Mouse (Mus musculus) testis, adult 2 months (tissue): ENCODE results near the gene Atf7ip2.
"Not testable (repeated sequence)": the region's sequence is repeated elsewhere in the genome, so short reads cannot be mapped to it uniquely, and the experiment has no call there.

Experiments
- CTCF ChIP-seq: fragments of 200-500 bp; IDR thresholded peaks from 2 replicates; pipeline ENCODE4 v1.5.1; 2012; ENCODE audit warnings: low read depth, mild to moderate bottlenecking, inconsistent platforms, low read length, moderate library complexity; ENCODE audit not compliant: control insufficient read depth, insufficient read depth, insufficient replicate concordance
- POLR2A ChIP-seq: fragments of 200-500 bp; IDR thresholded peaks from 2 replicates; pipeline ENCODE4 v1.6.1; 2012; ENCODE audit warnings: low read depth, mild to moderate bottlenecking, inconsistent platforms, low read length, moderate library complexity; ENCODE audit not compliant: control insufficient read depth

DNA sequence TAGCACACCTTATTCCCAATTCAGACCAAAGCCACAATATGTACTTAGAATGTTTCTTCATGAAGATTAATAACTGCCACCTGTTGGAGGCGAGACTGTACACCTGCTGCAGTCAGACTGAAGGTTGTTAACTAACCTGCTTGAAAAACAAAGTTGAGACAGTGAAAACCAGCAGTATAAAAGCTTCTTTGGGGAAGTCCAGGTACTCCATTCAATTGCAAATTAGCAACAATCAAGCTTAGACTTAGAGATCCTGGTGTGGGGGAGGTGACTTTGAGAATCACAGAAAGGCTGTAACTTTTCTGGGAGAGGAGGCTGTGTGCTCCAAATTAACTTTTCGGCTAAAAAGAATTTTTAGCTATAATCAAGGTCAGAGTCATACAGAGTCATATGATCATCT lies 24.5 kb downstream of the Atf7ip2 start:
- not testable (repeated sequence) for TF ChIP-seq CTCF, POLR2A
